Mouse (Mus musculus): ENCODE measurements around the gene Ldb3. TPM values are rescaled to one million over a fixed set of nuclear protein-coding genes. Genes with fewer than 3 reads are reported as not detected.

The Ldb3 gene
- total RNA-seq (2014; rRNA removed) (1.3 and 2.0 TPM in 2 replicates), polyA plus RNA-seq (2015; fragmentation: Nextera tagmentation; extraction: Ambion mirVana) (0.70 and 0.90 TPM in 2 replicates)

- 78% methylated on average over 8 of the region's 8 CpGs for WGBS
- TF ChIP-seq CTCF (IDR thresholded peaks at IDR 0.05; ENCODE audit: low read depth), result no peak
Observed at GRCm38 (mm10) chr14:34588498-34588897, at the start of gene Ldb3. Gene Ldb3, minus strand, starts transcription at chr14:34588682.

GRCm38 (mm10) chr14:34635721-34636120, 47.2 kb upstream of the Ldb3 start:
- ATAC-seq, result no peak
- no peak for TF ChIP-seq CTCF (IDR thresholded peaks at IDR 0.05; ENCODE audit: low read depth)
- no peak overlapping the region for H3K9ac ChIP-seq
- no peaks in the 10 kb centered on the region for H3K36me3 ChIP-seq (ENCODE audit: insufficient read depth)
- no peak for DNase-seq
- 89% methylated on average over 6 of the region's 6 CpGs for WGBS
- no peaks in the 10 kb centered on the region for H3K4me1 ChIP-seq (ENCODE audit: insufficient read depth)
- no peak overlapping the region for H3K4me3 ChIP-seq (ENCODE audit: low read depth, low read length)
- H3K4me2 ChIP-seq (ENCODE audit: low read depth), result no peak overlapping the region
- H3K27me3 ChIP-seq (ENCODE audit: insufficient read depth, low read length), result no peaks in the 10 kb centered on the region
- H3K9me3 ChIP-seq (ENCODE audit: low read length), result no peaks in the 10 kb centered on the region
- no peak overlapping the region for H3K27ac ChIP-seq (ENCODE audit: low read depth, low read length)

More at GRCm38 (mm10) chr14:34588498-34588897, at the start of gene Ldb3:
- DNase-seq, result no peak
- Histone ChIP-seq H3K9me3 (ENCODE audit: low read length) (no peaks in the 10 kb centered on the region), H3K36me3 (ENCODE audit: insufficient read depth) (no peaks in the 10 kb centered on the region), H3K9ac (no peak within 1 kb of the TSS), H3K4me2 (ENCODE audit: low read depth) (no peak within 1 kb of the TSS), H3K4me1 (ENCODE audit: insufficient read depth) (no peaks in the 10 kb centered on the region), H3K27me3 (ENCODE audit: insufficient read depth, low read length) (no peaks in the 10 kb centered on the region), H3K4me3 (ENCODE audit: low read depth, low read length) (no peak within 1 kb of the TSS), H3K27ac (ENCODE audit: low read depth, low read length) (no peak within 1 kb of the TSS)
- no peak for ATAC-seq

GRCm38 (mm10) chr14:34635192-34635591, 46.7 kb upstream of the Ldb3 start:
- no peaks in the 10 kb centered on the region for H3K27me3 ChIP-seq (ENCODE audit: insufficient read depth, low read length)
- H3K9ac ChIP-seq, result no peak overlapping the region
- H3K36me3 ChIP-seq (ENCODE audit: insufficient read depth), result no peaks in the 10 kb centered on the region
- no peak for TF ChIP-seq CTCF (IDR thresholded peaks at IDR 0.05; ENCODE audit: low read depth)
- no peak overlapping the region for H3K4me2 ChIP-seq (ENCODE audit: low read depth)
- ATAC-seq (no peak), DNase-seq (no peak)
- H3K4me1 ChIP-seq (ENCODE audit: insufficient read depth), result no peaks in the 10 kb centered on the region
- no peak overlapping the region for H3K4me3 ChIP-seq (ENCODE audit: low read depth, low read length)
- no peak overlapping the region for H3K27ac ChIP-seq (ENCODE audit: low read depth, low read length)
- 46% methylated on average over 7 of the region's 7 CpGs for WGBS
- H3K9me3 ChIP-seq (ENCODE audit: low read length), result no peaks in the 10 kb centered on the region

GRCm38 (mm10) chr14:34632722-34633448, 44.4 kb upstream of the Ldb3 start:
- H3K4me3 ChIP-seq (ENCODE audit: low read depth, low read length), result no peak overlapping the region
- no peak for DNase-seq
- no peaks in the 10 kb centered on the region for H3K9me3 ChIP-seq (ENCODE audit: low read length)
- no peaks in the 10 kb centered on the region for H3K4me1 ChIP-seq (ENCODE audit: insufficient read depth)
- no peaks in the 10 kb centered on the region for H3K27me3 ChIP-seq (ENCODE audit: insufficient read depth, low read length)
- ATAC-seq, result no peak
- no peak overlapping the region for H3K27ac ChIP-seq (ENCODE audit: low read depth, low read length)
- no peaks in the 10 kb centered on the region for H3K36me3 ChIP-seq (ENCODE audit: insufficient read depth)
- no peak overlapping the region for H3K9ac ChIP-seq
- WGBS, result 82% methylated on average over 10 of the region's 10 CpGs
- TF ChIP-seq CTCF (IDR thresholded peaks at IDR 0.05; ENCODE audit: low read depth), result no peak
- H3K4me2 ChIP-seq (ENCODE audit: low read depth), result no peak overlapping the region

- WGBS, result 86% methylated on average over 7 of the region's 7 CpGs
- no peaks in the 10 kb centered on the region for H3K27me3 ChIP-seq (ENCODE audit: insufficient read depth, low read length)
- H3K27ac ChIP-seq (ENCODE audit: low read depth, low read length), result no peak overlapping the region
- no peaks in the 10 kb centered on the region for H3K4me1 ChIP-seq (ENCODE audit: insufficient read depth)
- H3K9ac ChIP-seq, result no peak overlapping the region
- DNase-seq (no peak), ATAC-seq (no peak)
- no peak for TF ChIP-seq CTCF (IDR thresholded peaks at IDR 0.05; ENCODE audit: low read depth)
- H3K4me3 ChIP-seq (ENCODE audit: low read depth, low read length), result no peak overlapping the region
- no peak overlapping the region for H3K4me2 ChIP-seq (ENCODE audit: low read depth)
- H3K9me3 ChIP-seq (ENCODE audit: low read length), result no peaks in the 10 kb centered on the region
- no peaks in the 10 kb centered on the region for H3K36me3 ChIP-seq (ENCODE audit: insufficient read depth)
Observed at GRCm38 (mm10) chr14:34626824-34627223, 38.3 kb upstream of the Ldb3 start.

GRCm38 (mm10) chr14:34623531-34624210, 35.2 kb upstream of the Ldb3 start:
- ATAC-seq (no peak), DNase-seq (no peak)
- 81% methylated on average over 16 of the region's 16 CpGs for WGBS
- Histone ChIP-seq H3K4me2 (ENCODE audit: low read depth) (no peak overlapping the region), H3K36me3 (ENCODE audit: insufficient read depth) (no peaks in the 10 kb centered on the region), H3K4me1 (ENCODE audit: insufficient read depth) (no peaks in the 10 kb centered on the region), H3K27me3 (ENCODE audit: insufficient read depth, low read length) (no peaks in the 10 kb centered on the region), H3K9ac (no peak overlapping the region), H3K9me3 (ENCODE audit: low read length) (no peaks in the 10 kb centered on the region), H3K4me3 (ENCODE audit: low read depth, low read length) (no peak overlapping the region), H3K27ac (ENCODE audit: low read depth, low read length) (no peak overlapping the region)
- no peak for TF ChIP-seq CTCF (IDR thresholded peaks at IDR 0.05; ENCODE audit: low read depth)

- Histone ChIP-seq H3K27me3 (ENCODE audit: insufficient read depth, low read length) (no peaks in the 10 kb centered on the region), H3K9me3 (ENCODE audit: low read length) (no peaks in the 10 kb centered on the region), H3K9ac (no peak overlapping the region), H3K36me3 (ENCODE audit: insufficient read depth) (no peaks in the 10 kb centered on the region), H3K4me3 (ENCODE audit: low read depth, low read length) (no peak overlapping the region), H3K4me1 (ENCODE audit: insufficient read depth) (no peaks in the 10 kb centered on the region), H3K4me2 (ENCODE audit: low read depth) (no peak overlapping the region), H3K27ac (ENCODE audit: low read depth, low read length) (no peak overlapping the region)
- DNase-seq, result no peak
- whole genome bisulfite sequencing, result 94% methylated on average over 5 of the region's 5 CpGs
- ATAC-seq, result no peak
- no peak for TF ChIP-seq CTCF (IDR thresholded peaks at IDR 0.05; ENCODE audit: low read depth)
Observed at GRCm38 (mm10) chr14:34623074-34623473, 34.6 kb upstream of the Ldb3 start.
